Comparison of ENCODE assay signal across 33 mouse cellular contexts in genomic region chr12:82402635-82403034, GRCm38 (mm10).
DNase-seq lines count a peak whose midpoint lies in the region; ATAC-seq and TF ChIP-seq lines count a peak whose summit lies in the region.
"Had no signal": no experiment of that assay in that cellular context is flagged by ENCODE, and none has a peak within 500 bp of the region (broad histone marks: within the 10 kb centered on the region; RNA-seq: fewer than 3 reads in every experiment).

No protein-coding gene starts in this region.

- H3K36me3 ChIP-seq in lung, embryonic 15.5 days: peaks cover 7% of the 10 kb centered on the region; the same call in 1 of the 2 replicates
- no peaks in the 10 kb centered on the region for H3K36me3 ChIP-seq in stomach, embryonic 16.5 days (ENCODE audit: control insufficient read depth, insufficient read depth, low read length)
- no peaks in the 10 kb centered on the region; the same call in 1 of the 2 replicates for H3K36me3 ChIP-seq in stomach, postnatal 0 days (ENCODE audit: control insufficient read depth, insufficient read depth, low read length)
- H3K36me3 ChIP-seq: hindbrain, embryonic 15.5 days had no signal

- no peak for DNase-seq in lung, adult 18-20 months
- no peak for DNase-seq in stomach, postnatal 0 days (ENCODE audit: low spot score)
- DNase-seq in ZHBTc4 (ENCODE audit: low read depth, low spot score): peak; percentile 85
- DNase-seq in retina, postnatal 1 day: no peak
- no peak for DNase-seq in right cerebral cortex, postnatal 10 days (ENCODE audit: low spot score in 2 of 2)
- DNase-seq: adrenal gland, adult 2 months; adrenal gland, postnatal 36 days; B cell, adult 2 months; cerebellum, adult 18-20 months; cerebellum, postnatal 10 days; forebrain, postnatal 0 days; heart, adult 2 months; heart, postnatal 4 days; kidney, adult 2 months; kidney, postnatal 4 days; layer of hippocampus, postnatal 36 days; right cerebral cortex, postnatal 25 days; thymus, adult 18-20 months; thymus, postnatal 25 days had no signal

- no peak overlapping the region for H3K4me2 ChIP-seq in lung, embryonic 15.5 days
- H3K4me2 ChIP-seq in stomach, embryonic 16.5 days (ENCODE audit: low read depth, low read length): no peak overlapping the region
- H3K4me2 ChIP-seq in stomach, postnatal 0 days (replicated peaks; ENCODE audit: low read depth): no peak overlapping the region
- H3K4me2 ChIP-seq: heart, embryonic 12.5 days; hindbrain, embryonic 15.5 days; liver, embryonic 11.5 days; midbrain, embryonic 13.5 days; neural tube, embryonic 13.5 days; stomach, embryonic 15.5 days had no signal

- H3K4me3 ChIP-seq in lung, embryonic 15.5 days: no peak overlapping the region
- H3K4me3 ChIP-seq in stomach, embryonic 16.5 days (replicated peaks; ENCODE audit: low read length): no peak overlapping the region
- H3K4me3 ChIP-seq in stomach, postnatal 0 days (ENCODE audit: low read depth, low read length): no peak overlapping the region
- H3K4me3 ChIP-seq: erythroblast, embryonic 14.5 days; heart, adult 2 months; heart, embryonic 12.5 days; hindbrain, embryonic 15.5 days; midbrain, embryonic 13.5 days; neural tube, embryonic 13.5 days; stomach, embryonic 15.5 days had no signal

- no peaks in the 10 kb centered on the region for H3K27me3 ChIP-seq in lung, embryonic 15.5 days
- H3K27me3 ChIP-seq in stomach, embryonic 16.5 days (ENCODE audit: control insufficient read depth, insufficient read depth, low read length): no peaks in the 10 kb centered on the region
- H3K27me3 ChIP-seq in stomach, postnatal 0 days (ENCODE audit: control insufficient read depth, insufficient read depth, low read length): no peaks in the 10 kb centered on the region
- H3K27me3 ChIP-seq: heart, embryonic 12.5 days; hindbrain, embryonic 15.5 days; midbrain, embryonic 13.5 days; neural tube, embryonic 13.5 days; Patski; stomach, embryonic 15.5 days had no signal

- no peaks in the 10 kb centered on the region for H3K9me3 ChIP-seq in lung, embryonic 15.5 days
- H3K9me3 ChIP-seq in stomach, embryonic 16.5 days (replicated peaks; ENCODE audit: control insufficient read depth, low read length): no peaks in the 10 kb centered on the region
- no peaks in the 10 kb centered on the region for H3K9me3 ChIP-seq in stomach, postnatal 0 days (ENCODE audit: control insufficient read depth, low read length)
- H3K9me3 ChIP-seq: G1E; heart, embryonic 12.5 days; hindbrain, embryonic 15.5 days; midbrain, embryonic 13.5 days; neural tube, embryonic 13.5 days; stomach, embryonic 15.5 days had no signal

- no peak for TF ChIP-seq EP300 in stomach, postnatal 0 days (optimal IDR thresholded peaks at IDR 0.05)

- H3K27ac ChIP-seq in lung, embryonic 15.5 days: no peak overlapping the region; the same call in 1 of the 2 replicates
- peak overlapping the region; percentile 9; the same call in 1 of the 2 replicates for H3K27ac ChIP-seq in stomach, embryonic 16.5 days (ENCODE audit: low read length)
- no peak overlapping the region for H3K27ac ChIP-seq in stomach, postnatal 0 days (replicated peaks)
- H3K27ac ChIP-seq: heart, adult 2 months; hindbrain, embryonic 15.5 days; kidney, postnatal 0 days; midbrain, embryonic 13.5 days; neural tube, embryonic 13.5 days; stomach, embryonic 15.5 days had no signal

- no peak overlapping the region for H3K9ac ChIP-seq in lung, embryonic 15.5 days
- no peak overlapping the region for H3K9ac ChIP-seq in stomach, embryonic 16.5 days (ENCODE audit: low read length)
- no peak overlapping the region for H3K9ac ChIP-seq in stomach, postnatal 0 days (ENCODE audit: low read length)
- H3K9ac ChIP-seq: forebrain, postnatal 0 days; heart, embryonic 12.5 days; hindbrain, embryonic 15.5 days; midbrain, embryonic 13.5 days; neural tube, embryonic 13.5 days; stomach, embryonic 15.5 days had no signal

- 64% methylated on average over 9 of the region's 9 CpGs for WGBS in lung, embryonic 15.5 days
- 76% methylated on average over 9 of the region's 9 CpGs for WGBS in stomach, embryonic 16.5 days
- 79% methylated on average over 9 of the region's 9 CpGs for WGBS in stomach, postnatal 0 days

- H3K4me1 ChIP-seq in lung, embryonic 15.5 days: peaks cover 23% of the 10 kb centered on the region
- H3K4me1 ChIP-seq in stomach, embryonic 16.5 days (ENCODE audit: control insufficient read depth, insufficient read depth, low read length): peaks cover 36% of the 10 kb centered on the region
- peaks cover 9% of the 10 kb centered on the region; the same call in 1 of the 2 replicates for H3K4me1 ChIP-seq in stomach, postnatal 0 days (replicated peaks; ENCODE audit: control insufficient read depth, insufficient read depth)

- no peak for TF ChIP-seq CTCF in stomach, postnatal 0 days (IDR thresholded peaks at IDR 0.05; ENCODE audit: low read depth)

- 0 out of 2 replicates have a peak, but pooled peaks have one; percentile 31 for ATAC-seq in lung, embryonic 15.5 days (ENCODE audit: borderline replicate concordance, extremely low read depth, low FRiP score, low TSS enrichment)
- ATAC-seq in stomach, embryonic 16.5 days (ENCODE audit: insufficient read depth, low FRiP score): no peak
- no peak for ATAC-seq in stomach, postnatal 0 days (ENCODE audit: low FRiP score, low TSS enrichment)
- ATAC-seq: activated CD4-positive, CD25-positive, alpha-beta regulatory T cell, adult 4 months; forebrain, postnatal 0 days; inflammation-experienced regulatory T-cells, adult 6 months; midbrain, embryonic 13.5 days; Patski had no signal
